Mouse (Mus musculus) liver, adult 2 months (tissue): ENCODE measurements around the gene Brdt. TPM values are rescaled to one million over a fixed set of nuclear protein-coding genes. Genes with fewer than 3 reads are reported as not detected.

Experiments
- DNase-seq: peaks from one replicate; pipeline ENCODE4 v3.0.0-alpha.2; 2011; ENCODE audit warnings: low read depth, low spot score; ENCODE audit errors: extremely low read depth
- H3K27ac ChIP-seq: fragments of 200-500 bp; replicated peaks from 2 replicates; pipeline ENCODE4 v1.5.1; 2012; ENCODE audit warnings: low read depth, mild to moderate bottlenecking, control low read depth, inconsistent platforms, low read length; ENCODE audit not compliant: insufficient read depth
- H3K27me3 ChIP-seq: fragments of 200-500 bp; 2 replicates; pipeline ENCODE4 v1.6.1; 2012; ENCODE audit warnings: mild to moderate bottlenecking, moderate library complexity, low read length, inconsistent platforms; ENCODE audit not compliant: control insufficient read depth, insufficient read depth
- H3K36me3 ChIP-seq: fragments of 200-500 bp; 2 replicates; pipeline ENCODE4 v1.6.1; 2012; ENCODE audit warnings: low read length, inconsistent platforms; ENCODE audit not compliant: control insufficient read depth, insufficient read depth
- H3K4me1 ChIP-seq: fragments of 200-500 bp; 2 replicates; pipeline ENCODE4 v1.6.1; 2011; ENCODE audit warnings: low read length; ENCODE audit not compliant: control insufficient read depth, insufficient read depth
- H3K4me3 ChIP-seq: fragments of 200-500 bp; 2 replicates; pipeline ENCODE4 v1.5.1; 2011; ENCODE audit warnings: low read depth, mild to moderate bottlenecking, control low read depth, low read length, moderate library complexity; ENCODE audit not compliant: insufficient read depth
- H3K79me2 ChIP-seq: fragments of 200-500 bp; 2 replicates; pipeline ENCODE4 v1.6.1; 2012; ENCODE audit warnings: inconsistent platforms, mild to moderate bottlenecking, low read length, moderate library complexity; ENCODE audit not compliant: control insufficient read depth, insufficient read depth
- H3K9ac ChIP-seq: fragments of 200-500 bp; 2 replicates; pipeline ENCODE4 v1.6.1; 2012; ENCODE audit warnings: low read depth, mild to moderate bottlenecking, control low read depth, inconsistent platforms, low read length
- CTCF ChIP-seq: fragments of 200-500 bp; IDR thresholded peaks from 2 replicates; pipeline ENCODE4 v1.5.1; 2011; ENCODE audit warnings: low read depth, low read length, control low read depth
- POLR2A ChIP-seq: fragments of 200-500 bp; IDR thresholded peaks from 2 replicates; pipeline ENCODE4 v1.6.1; 2011; ENCODE audit warnings: low read length, control low read depth; ENCODE audit not compliant: insufficient read depth; ENCODE audit errors: extremely low read depth
- WGBS: fragments of 180-500 bp; shearing (Covaris S2); methylation state at CpG from one replicate; pipeline ENCODE4 v1.1.7; 2018; 5-methylcytosine and 5-hydroxymethylcytosine counted together
- polyA plus RNA-seq: library from polyadenylated mRNA; depleted of rRNA; stranded (reverse); fragments of >200 nt; gene quantifications from 2 replicates; pipeline ENCODE4 v1.2.3, GENCODE M21; 2012
- total RNA-seq: library from RNA; depleted of rRNA; stranded (reverse); fragments of >200 nt; gene quantifications from 2 replicates; pipeline ENCODE4 v1.2.3, GENCODE M21; 2014

Gene Brdt
- total and polyA plus RNA-seq, 2 experiments, result 0.81 to 1.8 TPM

- Histone ChIP-seq H3K36me3 (no peaks in the 10 kb centered on the region), H3K27ac (no peak overlapping the region), H3K27me3 (no peaks in the 10 kb centered on the region), H3K9ac (no peak overlapping the region), H3K4me1 (no peaks in the 10 kb centered on the region; the same call in none of the 2 replicates), H3K79me2 (no peaks in the 10 kb centered on the region), H3K4me3 (no peak overlapping the region)
- TF ChIP-seq CTCF (no peak), POLR2A (no peak)
- WGBS, result 62% methylated on average over 1 of the region's 1 CpGs
- peak; percentile 2 for DNase-seq
Measured at GRCm38 (mm10) chr5:107410305-107410704, 79.3 kb downstream of the Brdt start.

GRCm38 (mm10) chr5:107411326-107411725 is 80.4 kb downstream of the Brdt start:
- WGBS, result 86% methylated on average over 4 of the region's 4 CpGs

GRCm38 (mm10) chr5:107412285-107412684 is 81.3 kb downstream of the Brdt start:
- Histone ChIP-seq H3K4me3 (no peak overlapping the region), H3K27ac (no peak overlapping the region), H3K9ac (no peak overlapping the region), H3K36me3 (no peaks in the 10 kb centered on the region), H3K4me1 (no peaks in the 10 kb centered on the region; the same call in none of the 2 replicates), H3K27me3 (no peaks in the 10 kb centered on the region), H3K79me2 (no peaks in the 10 kb centered on the region)
- no peak for TF ChIP-seq CTCF
- TF ChIP-seq POLR2A, result no peak
- WGBS, result 88% methylated on average over 2 of the region's 2 CpGs
- DNase-seq, result no peak

More at GRCm38 (mm10) chr5:107411326-107411725, 80.4 kb downstream of the Brdt start:
- Histone ChIP-seq H3K79me2 (no peaks in the 10 kb centered on the region), H3K4me1 (no peaks in the 10 kb centered on the region; the same call in none of the 2 replicates), H3K27me3 (no peaks in the 10 kb centered on the region), H3K27ac (no peak overlapping the region), H3K9ac (no peak overlapping the region), H3K36me3 (no peaks in the 10 kb centered on the region), H3K4me3 (no peak overlapping the region)
- DNase-seq, result no peak
- TF ChIP-seq POLR2A, result no peak
- TF ChIP-seq CTCF, result no peak

- no peaks in the 10 kb centered on the region; the same call in none of the 2 replicates for H3K4me1 ChIP-seq
- TF ChIP-seq CTCF, result no peak
- TF ChIP-seq POLR2A, result no peak
- no peaks in the 10 kb centered on the region for H3K36me3 ChIP-seq
- no peak overlapping the region for H3K4me3 ChIP-seq
- no peaks in the 10 kb centered on the region for H3K79me2 ChIP-seq
- no peak overlapping the region for H3K27ac ChIP-seq
- 84% methylated on average over 2 of the region's 2 CpGs for WGBS
- H3K27me3 ChIP-seq, result no peaks in the 10 kb centered on the region
- no peak overlapping the region for H3K9ac ChIP-seq
- DNase-seq, result no peak
Measured at GRCm38 (mm10) chr5:107415098-107415497, 84.1 kb downstream of the Brdt start.

- Histone ChIP-seq H3K9ac (no peak overlapping the region), H3K4me3 (no peak overlapping the region), H3K27ac (no peak overlapping the region), H3K27me3 (no peaks in the 10 kb centered on the region), H3K79me2 (no peaks in the 10 kb centered on the region), H3K36me3 (no peaks in the 10 kb centered on the region), H3K4me1 (no peaks in the 10 kb centered on the region)
- TF ChIP-seq POLR2A (no peak), CTCF (no peak)
- WGBS, result 14% methylated on average over 1 of the region's 1 CpGs
- no peak for DNase-seq
Measured at GRCm38 (mm10) chr5:107421676-107422075, 90.7 kb downstream of the Brdt start.

GRCm38 (mm10) chr5:107431249-107431648 is 100.3 kb downstream of the Brdt start, which contains the start of gene Lpcat2b:
TSS of gene Lpcat2b (plus strand) at chr5:107431549.
- Histone ChIP-seq H3K4me1 (no peaks in the 10 kb centered on the region), H3K36me3 (no peaks in the 10 kb centered on the region), H3K27ac (no peak within 1 kb of the TSS), H3K79me2 (no peaks in the 10 kb centered on the region), H3K27me3 (no peaks in the 10 kb centered on the region), H3K9ac (no peak within 1 kb of the TSS), H3K4me3 (no peak within 1 kb of the TSS)
- no peak for TF ChIP-seq POLR2A
- no peak for TF ChIP-seq CTCF
- 82% methylated on average over 3 of the region's 3 CpGs for WGBS
- DNase-seq, result no peak
